Mouse (Mus musculus) thymus, postnatal 10 days (tissue): ENCODE measurements at regions not wholly inside any gene's neighbourhood (a gene's known extent, or its start where the extent isn't known, plus 50 kb on each side); places are given as distances from the start of the nearest gene placed in this dataset.

Experiments used
- DNase-seq, 2 experiments: peaks; one replicate each; pipeline ENCODE4 v3.0.0; 2021; ENCODE audit warnings: low spot score in 2 of 2

DNA sequence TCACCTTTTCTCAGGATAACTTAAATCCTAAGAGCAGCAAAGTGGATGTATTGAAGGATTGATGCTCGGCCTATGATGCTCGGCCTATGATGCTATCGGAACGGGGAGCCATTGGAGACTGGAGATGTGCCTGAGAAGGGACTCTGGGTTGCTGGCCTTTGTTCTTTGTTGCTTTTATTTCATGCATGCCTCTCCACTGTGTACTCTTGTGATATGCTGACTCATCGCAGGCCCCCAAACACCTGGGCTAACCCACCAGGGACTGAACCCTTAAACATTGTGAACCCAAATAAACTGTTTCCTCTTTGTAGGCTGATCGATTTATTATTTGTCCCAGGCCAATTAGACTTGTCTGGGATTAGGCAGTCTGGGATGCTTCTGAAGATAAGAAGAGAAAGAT is 61.9 kb downstream of the Pdcl3 start:
- peak in 1 of 2 experiments; percentile 45 for DNase-seq

- no peak for DNase-seq
Measured at GRCm38 (mm10) chr1:39057304-39057703, 71.9 kb downstream of the Pdcl3 start.

DNA sequence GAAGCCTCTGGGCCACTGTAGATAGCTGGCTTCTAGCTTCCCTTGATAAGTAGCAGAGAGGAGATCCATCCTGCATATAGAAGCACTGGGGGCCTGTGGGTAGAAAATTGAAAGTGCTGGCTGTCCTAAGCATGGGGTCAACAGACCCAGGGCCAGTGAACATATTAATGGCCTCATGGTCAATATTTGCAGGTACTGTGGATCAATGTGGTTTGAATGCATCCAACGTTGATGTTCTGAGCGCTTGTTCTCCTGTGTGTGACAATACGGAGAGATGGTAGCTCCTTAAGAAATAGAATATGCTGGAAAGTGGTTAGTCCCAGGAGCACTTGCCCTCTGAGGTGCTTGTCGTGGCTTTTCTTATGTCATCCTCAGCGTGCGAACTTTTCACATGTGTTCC is 77.1 kb downstream of the Pdcl3 start:
- DNase-seq, result no peak

DNA sequence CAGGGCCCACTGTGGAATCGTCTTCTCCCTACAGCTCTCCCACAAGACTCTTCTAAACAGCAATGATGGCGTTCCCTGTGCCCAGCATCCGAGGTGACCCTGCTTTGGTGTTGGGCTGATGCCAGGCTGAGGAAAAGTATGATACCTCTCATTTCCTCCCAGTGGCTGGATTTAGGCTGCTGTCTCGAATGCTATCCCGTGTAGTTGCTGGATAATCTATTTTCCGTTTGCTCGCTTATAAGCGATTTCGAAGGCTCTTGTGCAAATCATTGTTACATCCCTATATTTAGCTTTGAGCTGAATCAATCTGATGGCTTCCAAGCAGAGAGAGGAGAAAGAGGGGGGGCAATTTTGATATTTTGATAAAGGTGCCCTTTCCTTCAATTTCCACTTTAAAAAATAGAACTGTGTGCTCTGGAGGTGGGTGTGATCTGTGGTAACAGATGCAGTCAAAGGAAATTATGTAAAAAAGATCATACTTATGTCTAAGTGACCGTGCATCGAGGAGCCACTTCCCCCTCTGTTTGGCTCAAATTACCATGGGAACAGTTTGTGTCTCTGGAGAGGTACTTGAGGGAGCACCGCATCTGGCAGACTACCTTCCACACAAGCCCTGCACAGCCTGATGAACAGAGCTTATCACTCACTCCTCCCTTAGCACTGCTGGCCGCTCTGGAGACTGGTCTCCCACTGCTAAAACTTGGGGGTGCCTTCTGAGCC is 78.4 kb downstream of the Pdcl3 start:
- DNase-seq, result no peak

- no peak for DNase-seq
Measured at GRCm38 (mm10) chr1:39064781-39065180, 79.4 kb downstream of the Pdcl3 start.

DNA sequence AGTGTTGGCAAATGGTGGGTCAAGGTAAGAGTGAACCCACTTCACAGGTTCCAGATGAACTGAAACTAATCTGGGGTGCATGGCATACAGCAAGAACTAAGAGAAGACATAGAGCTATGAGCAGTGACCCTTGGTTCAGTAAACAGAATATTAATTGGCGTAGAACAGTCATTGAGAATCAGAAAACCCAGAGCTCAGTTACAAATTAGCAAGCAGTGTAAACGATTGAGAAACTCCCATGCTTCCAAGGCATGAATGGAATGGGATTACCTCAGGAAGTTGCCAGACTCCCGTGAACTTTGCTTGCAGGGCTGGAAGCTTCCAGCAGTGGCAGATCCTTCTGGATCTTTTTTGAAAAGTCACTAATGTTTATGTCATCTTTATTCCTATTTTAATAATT is 82.5 kb downstream of the Pdcl3 start:
- no peak for DNase-seq

DNA sequence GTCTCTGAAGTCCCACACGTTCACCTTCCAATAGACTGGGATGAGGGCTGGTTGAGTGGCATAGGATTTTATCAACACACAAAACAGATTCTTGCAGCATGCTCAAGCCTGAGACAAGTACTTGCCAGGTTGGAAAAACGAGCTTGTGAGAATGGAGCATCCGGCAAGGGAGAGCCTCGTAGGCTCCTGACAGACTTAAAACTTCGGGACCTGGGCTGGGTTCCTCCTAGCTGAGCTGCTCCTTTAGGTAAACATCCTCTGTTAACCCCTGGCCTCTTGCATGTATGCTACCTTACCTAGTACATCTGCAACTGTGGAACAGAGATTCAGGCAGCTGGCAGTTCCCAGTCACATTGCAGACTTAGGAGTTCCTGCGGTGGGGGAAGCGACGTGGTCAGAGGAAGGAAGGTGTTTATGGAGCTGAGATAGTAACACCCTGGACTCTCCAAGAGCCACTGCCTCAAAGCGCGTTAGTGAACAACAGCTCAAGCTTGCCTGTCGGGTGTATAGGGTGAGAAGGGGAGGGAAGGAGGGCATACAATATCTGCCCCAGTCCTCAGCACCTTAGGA is 83.8 kb downstream of the Pdcl3 start:
- no peak for DNase-seq

GRCm38 (mm10) chr1:39069676-39070075 is 84.3 kb downstream of the Pdcl3 start:
- DNase-seq, result no peak

GRCm38 (mm10) chr1:39075966-39076365 is 90.6 kb downstream of the Pdcl3 start:
- DNase-seq, result no peak

GRCm38 (mm10) chr1:39078584-39079315 is 93.3 kb downstream of the Pdcl3 start:
- DNase-seq, result no peak

GRCm38 (mm10) chr1:39083911-39084826 is 98.8 kb downstream of the Pdcl3 start:
- DNase-seq, result no peak

DNA sequence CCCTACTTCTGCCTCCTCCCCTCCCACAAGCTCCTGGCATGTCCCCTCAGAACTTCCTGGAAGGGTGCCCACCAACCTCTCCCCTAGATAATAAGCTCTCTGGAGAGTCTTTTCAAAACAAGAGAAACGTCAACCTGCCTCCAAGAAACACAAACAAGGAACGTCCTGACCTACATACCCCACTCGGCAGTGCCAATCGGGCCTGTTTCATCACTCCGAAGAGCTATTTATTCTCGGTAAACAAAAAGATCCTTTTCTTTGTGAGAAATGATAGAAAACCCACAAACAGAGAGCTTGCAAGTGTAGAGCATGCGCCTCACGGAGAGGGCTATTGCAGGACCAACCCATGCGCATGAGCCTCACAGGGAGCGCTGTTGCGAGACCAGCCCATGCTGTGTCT is 100.9 kb downstream of the Pdcl3 start:
- no peak for DNase-seq

DNA sequence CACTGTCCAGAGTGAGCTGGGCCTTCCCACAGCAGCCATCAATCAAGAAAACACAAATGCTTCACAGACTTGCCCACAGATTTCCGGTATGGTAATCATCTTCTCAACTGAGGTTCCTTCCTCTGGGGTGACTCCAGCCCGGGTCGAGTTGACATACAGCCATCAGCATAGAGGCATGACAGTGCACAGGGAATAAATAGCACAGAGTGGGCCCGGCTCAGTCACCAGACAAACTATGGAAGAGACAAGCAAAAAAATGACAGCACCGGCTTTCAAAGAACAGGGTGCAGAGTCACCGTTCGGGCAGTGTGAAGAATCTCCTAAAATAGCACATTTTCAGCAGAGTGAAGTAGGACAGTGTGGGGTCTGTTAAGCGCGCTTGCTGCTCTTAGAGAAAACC is 103.7 kb upstream of the Npas2 start:
- DNase-seq, result peak in 1 of 2 experiments; percentile 24

- DNase-seq, result peak; percentile 61 to 69
Measured at GRCm38 (mm10) chr1:39091121-39091520, 102.4 kb upstream of the Npas2 start.

DNA sequence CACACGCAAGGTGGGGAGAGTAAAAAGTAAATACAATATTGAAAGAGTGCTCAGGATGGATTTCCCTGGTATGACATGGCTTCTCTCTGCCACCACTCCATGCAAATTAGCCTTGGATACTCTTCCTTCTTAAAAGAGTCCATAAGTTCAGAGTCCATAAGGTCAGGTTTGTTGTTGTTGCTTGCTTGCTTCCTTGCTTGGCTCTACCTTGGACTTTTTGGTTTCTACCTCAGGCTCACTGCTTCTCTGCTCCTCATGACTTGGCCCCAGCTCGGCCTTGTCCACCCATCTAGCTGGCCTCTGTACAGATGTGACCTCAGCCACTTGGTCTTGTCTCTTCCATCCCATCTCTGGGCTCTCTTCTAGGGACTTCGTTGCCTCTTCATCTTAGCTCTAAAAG is 101.9 kb upstream of the Npas2 start:
- no peak for DNase-seq

DNA sequence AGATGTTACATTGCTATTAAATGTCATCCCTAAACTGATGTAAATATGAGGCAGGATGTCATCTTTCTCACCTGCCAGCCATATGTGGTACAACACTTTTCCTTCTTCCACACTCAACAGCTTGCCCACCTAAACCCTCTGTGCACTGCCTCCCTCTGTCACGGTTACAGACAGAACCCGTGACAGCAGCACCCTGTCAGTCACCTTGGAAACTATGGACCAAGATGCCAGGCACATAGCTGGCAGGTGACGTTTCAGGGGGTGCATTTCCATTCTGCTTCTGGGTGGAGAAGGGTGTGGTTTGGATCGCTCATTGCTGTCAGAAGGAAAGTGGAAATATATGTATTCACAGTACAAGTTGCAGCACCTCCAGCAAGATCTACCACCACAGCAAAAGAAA is 100.2 kb upstream of the Npas2 start:
- no peak for DNase-seq

DNA sequence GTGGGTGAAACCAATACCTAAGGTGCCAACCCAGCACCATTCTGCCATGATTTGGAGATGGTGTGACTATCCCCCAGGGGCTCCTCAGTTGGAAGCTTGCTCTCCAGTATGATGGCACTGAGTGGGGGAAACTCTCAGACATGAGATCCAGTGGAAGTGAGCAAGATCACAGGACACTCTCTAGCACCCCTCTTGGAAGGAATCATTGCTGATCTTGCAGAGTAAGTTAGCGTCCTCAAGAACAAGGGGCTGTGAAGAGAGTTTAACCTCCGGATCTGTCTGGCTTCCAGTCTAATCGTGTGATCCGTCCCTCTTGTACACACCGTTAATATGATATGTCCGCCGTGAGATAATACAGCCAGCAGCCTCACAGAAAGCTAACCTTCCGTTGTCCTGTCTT is 99.5 kb upstream of the Npas2 start:
- no peak for DNase-seq

- no peak for DNase-seq
Measured at GRCm38 (mm10) chr1:39095901-39096300, 97.6 kb upstream of the Npas2 start.

- DNase-seq, result no peak
Measured at GRCm38 (mm10) chr1:39096726-39097125, 96.8 kb upstream of the Npas2 start.

DNA sequence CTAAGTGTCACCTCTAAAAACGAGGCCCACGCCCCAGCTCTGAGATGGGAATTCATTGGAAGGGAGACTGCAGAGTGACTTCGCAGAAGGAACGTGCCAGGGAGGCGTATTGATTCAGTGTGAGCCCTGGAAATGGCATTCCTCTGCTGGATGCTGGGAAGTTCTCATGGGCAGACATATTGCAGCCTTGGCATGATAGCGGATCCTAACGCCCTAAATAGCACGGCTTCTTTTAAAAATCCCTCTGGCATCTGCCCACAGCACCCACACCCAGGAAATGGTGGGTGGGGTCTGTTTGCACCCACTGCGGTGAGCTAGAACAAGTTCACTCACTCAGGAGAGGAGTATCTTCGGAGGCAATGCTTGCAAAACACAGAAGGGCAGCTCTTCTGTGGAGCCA is 96.0 kb upstream of the Npas2 start:
- DNase-seq, result no peak

DNA sequence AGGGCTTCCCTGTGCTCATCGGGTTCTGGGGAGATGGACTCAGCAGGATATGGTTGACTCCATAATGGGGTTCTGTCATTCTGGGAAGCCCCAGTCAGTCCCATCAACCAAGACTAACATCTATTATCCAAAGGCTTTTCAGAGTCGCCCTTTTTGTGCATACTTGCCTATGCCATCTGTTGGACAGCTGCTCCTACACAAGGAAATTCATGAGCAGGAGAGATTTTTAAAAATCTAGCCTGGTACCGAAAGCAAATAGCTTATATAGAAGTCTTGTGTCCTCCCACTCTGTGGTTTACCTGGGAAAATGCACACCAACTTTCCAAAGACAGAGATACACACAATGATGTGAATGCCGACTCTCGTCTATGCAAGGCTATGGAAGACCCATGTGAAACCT is 95.4 kb upstream of the Npas2 start:
- DNase-seq, result no peak

GRCm38 (mm10) chr1:39099246-39099645 is 94.3 kb upstream of the Npas2 start:
- no peak for DNase-seq
